Mouse (Mus musculus): ENCODE data around the gene Olfr1097. TPM values are rescaled to one million over a fixed set of nuclear protein-coding genes. Genes with fewer than 3 reads are reported as not detected.

Olfr1097 gene
- not detected in 2 replicates for polyA plus RNA-seq (2014; fragmentation: Nextera tagmentation; extraction: Ambion mirVana)

GRCm38 (mm10) chr2:86892116-86892515, at the start of gene Olfr1097:
Gene Olfr1097, minus strand, starts transcription at chr2:86892216.
- no peak for ATAC-seq (ENCODE audit: low FRiP score, low TSS enrichment)
- Histone ChIP-seq H3K4me3 (replicated peaks; ENCODE audit: low read depth, low read length) (no peak within 1 kb of the TSS), H3K9ac (replicated peaks; ENCODE audit: low read length) (no peak within 1 kb of the TSS), H3K27me3 (ENCODE audit: control insufficient read depth, insufficient read depth, low read length) (no peaks in the 10 kb centered on the region), H3K9me3 (ENCODE audit: control insufficient read depth, low read length) (no peaks in the 10 kb centered on the region), H3K27ac (replicated peaks; ENCODE audit: low read depth, low read length) (no peak within 1 kb of the TSS), H3K4me1 (ENCODE audit: control insufficient read depth, insufficient read depth, low read length) (no peaks in the 10 kb centered on the region), H3K36me3 (ENCODE audit: control insufficient read depth, insufficient read depth, low read length) (no peaks in the 10 kb centered on the region), H3K4me2 (ENCODE audit: low read length) (no peak within 1 kb of the TSS)
- 97% methylated on average over 1 of the region's 1 CpGs for WGBS
- no peak for DNase-seq

- Histone ChIP-seq H3K4me1 (ENCODE audit: control insufficient read depth, insufficient read depth, low read length) (no peaks in the 10 kb centered on the region), H3K27me3 (ENCODE audit: control insufficient read depth, insufficient read depth, low read length) (no peaks in the 10 kb centered on the region), H3K9ac (replicated peaks; ENCODE audit: low read length) (no peak overlapping the region), H3K27ac (replicated peaks; ENCODE audit: low read depth, low read length) (no peak overlapping the region), H3K4me2 (ENCODE audit: low read length) (no peak overlapping the region), H3K36me3 (ENCODE audit: control insufficient read depth, insufficient read depth, low read length) (no peaks in the 10 kb centered on the region), H3K4me3 (replicated peaks; ENCODE audit: low read depth, low read length) (no peak overlapping the region), H3K9me3 (ENCODE audit: control insufficient read depth, low read length) (no peaks in the 10 kb centered on the region)
- DNase-seq = no peak
- ATAC-seq (ENCODE audit: low FRiP score, low TSS enrichment) = no peak
Observed at GRCm38 (mm10) chr2:86926557-86926956, 34.5 kb upstream of the Olfr1097 start.

- no peaks in the 10 kb centered on the region for H3K4me1 ChIP-seq (ENCODE audit: control insufficient read depth, insufficient read depth, low read length)
- no peak for ATAC-seq (ENCODE audit: low FRiP score, low TSS enrichment)
- DNase-seq = no peak
- H3K9me3 ChIP-seq (ENCODE audit: control insufficient read depth, low read length) = no peaks in the 10 kb centered on the region
- no peak within 1 kb of the TSS for H3K4me3 ChIP-seq (replicated peaks; ENCODE audit: low read depth, low read length)
- H3K4me2 ChIP-seq (ENCODE audit: low read length) = no peak within 1 kb of the TSS
- no peak within 1 kb of the TSS for H3K27ac ChIP-seq (replicated peaks; ENCODE audit: low read depth, low read length)
- H3K9ac ChIP-seq (replicated peaks; ENCODE audit: low read length) = no peak within 1 kb of the TSS
- H3K27me3 ChIP-seq (ENCODE audit: control insufficient read depth, insufficient read depth, low read length) = no peaks in the 10 kb centered on the region
- no peaks in the 10 kb centered on the region for H3K36me3 ChIP-seq (ENCODE audit: control insufficient read depth, insufficient read depth, low read length)
- 94% methylated on average over 1 of the region's 1 CpGs for WGBS
Observed at GRCm38 (mm10) chr2:86924445-86924844, 32.4 kb upstream of the Olfr1097 start, which contains the start of gene Olfr1098. Gene Olfr1098, minus strand, starts transcription at chr2:86924545.

GRCm38 (mm10) chr2:86905647-86906046, 13.6 kb upstream of the Olfr1097 start:
- Histone ChIP-seq H3K9ac (replicated peaks; ENCODE audit: low read length) (no peak overlapping the region), H3K4me1 (ENCODE audit: control insufficient read depth, insufficient read depth, low read length) (no peaks in the 10 kb centered on the region), H3K4me3 (replicated peaks; ENCODE audit: low read depth, low read length) (no peak overlapping the region), H3K36me3 (ENCODE audit: control insufficient read depth, insufficient read depth, low read length) (no peaks in the 10 kb centered on the region), H3K27me3 (ENCODE audit: control insufficient read depth, insufficient read depth, low read length) (no peaks in the 10 kb centered on the region), H3K4me2 (ENCODE audit: low read length) (no peak overlapping the region), H3K9me3 (ENCODE audit: control insufficient read depth, low read length) (no peaks in the 10 kb centered on the region), H3K27ac (replicated peaks; ENCODE audit: low read depth, low read length) (no peak overlapping the region)
- WGBS = 91% methylated on average over 2 of the region's 2 CpGs
- no peak for DNase-seq
- ATAC-seq (ENCODE audit: low FRiP score, low TSS enrichment) = no peak

- no peak for ATAC-seq (ENCODE audit: low FRiP score, low TSS enrichment)
- 69% methylated on average over 1 of the region's 1 CpGs for WGBS
- no peak for DNase-seq
- no peaks in the 10 kb centered on the region for H3K36me3 ChIP-seq (ENCODE audit: control insufficient read depth, insufficient read depth, low read length)
- no peak within 1 kb of the TSS for H3K9ac ChIP-seq (replicated peaks; ENCODE audit: low read length)
- no peak within 1 kb of the TSS for H3K4me2 ChIP-seq (ENCODE audit: low read length)
- H3K27ac ChIP-seq (replicated peaks; ENCODE audit: low read depth, low read length) = no peak within 1 kb of the TSS
- no peaks in the 10 kb centered on the region for H3K9me3 ChIP-seq (ENCODE audit: control insufficient read depth, low read length)
- H3K4me1 ChIP-seq (ENCODE audit: control insufficient read depth, insufficient read depth, low read length) = no peaks in the 10 kb centered on the region
- no peaks in the 10 kb centered on the region for H3K27me3 ChIP-seq (ENCODE audit: control insufficient read depth, insufficient read depth, low read length)
- H3K4me3 ChIP-seq (replicated peaks; ENCODE audit: low read depth, low read length) = no peak within 1 kb of the TSS
Observed at GRCm38 (mm10) chr2:86874702-86875101, 17.3 kb downstream of the Olfr1097 start, which contains the start of gene Gm13723. Gene Gm13723, minus strand, starts transcription at chr2:86874802.

- Histone ChIP-seq H3K27me3 (ENCODE audit: control insufficient read depth, insufficient read depth, low read length) (no peaks in the 10 kb centered on the region), H3K36me3 (ENCODE audit: control insufficient read depth, insufficient read depth, low read length) (no peaks in the 10 kb centered on the region), H3K4me2 (ENCODE audit: low read length) (no peak within 1 kb of the TSS), H3K27ac (replicated peaks; ENCODE audit: low read depth, low read length) (no peak within 1 kb of the TSS), H3K9ac (replicated peaks; ENCODE audit: low read length) (no peak within 1 kb of the TSS), H3K9me3 (ENCODE audit: control insufficient read depth, low read length) (no peaks in the 10 kb centered on the region), H3K4me3 (replicated peaks; ENCODE audit: low read depth, low read length) (no peak within 1 kb of the TSS), H3K4me1 (ENCODE audit: control insufficient read depth, insufficient read depth, low read length) (no peaks in the 10 kb centered on the region)
- 95% methylated on average over 3 of the region's 3 CpGs for WGBS
- ATAC-seq (ENCODE audit: low FRiP score, low TSS enrichment) (no peak), DNase-seq (no peak)
Observed at GRCm38 (mm10) chr2:86851596-86851995, 40.4 kb downstream of the Olfr1097 start, which contains the start of gene Olfr1095. Gene Olfr1095, minus strand, starts transcription at chr2:86851696.

Other genes with a start within 250 kb of the Olfr1097 start
- not detected in 2 replicates for gene Olfr1085, start 230.2 kb downstream of the Olfr1097 start, polyA plus RNA-seq (2014; fragmentation: Nextera tagmentation; extraction: Ambion mirVana)
- gene Olfr1086, start 212.1 kb downstream of the Olfr1097 start, polyA plus RNA-seq (2014; fragmentation: Nextera tagmentation; extraction: Ambion mirVana) = not detected in 2 replicates
- gene Olfr1087, start 193.8 kb downstream of the Olfr1097 start, polyA plus RNA-seq (2014; fragmentation: Nextera tagmentation; extraction: Ambion mirVana) = not detected in 2 replicates
- gene Olfr1089, start 158.5 kb downstream of the Olfr1097 start, polyA plus RNA-seq (2014; fragmentation: Nextera tagmentation; extraction: Ambion mirVana) = not detected in 2 replicates
- not detected in 2 replicates for gene Olfr1090, start 133.2 kb downstream of the Olfr1097 start, polyA plus RNA-seq (2014; fragmentation: Nextera tagmentation; extraction: Ambion mirVana)
- gene Olfr1093, start 109.7 kb downstream of the Olfr1097 start, polyA plus RNA-seq (2014; fragmentation: Nextera tagmentation; extraction: Ambion mirVana) = not detected in 2 replicates
- gene Olfr141, start 82.2 kb downstream of the Olfr1097 start, polyA plus RNA-seq (2014; fragmentation: Nextera tagmentation; extraction: Ambion mirVana) = not detected in 2 replicates
- gene Olfr1094, start 67.6 kb downstream of the Olfr1097 start, polyA plus RNA-seq (2014; fragmentation: Nextera tagmentation; extraction: Ambion mirVana) = not detected in 2 replicates
- not detected in 2 replicates for gene Olfr1095, start 40.5 kb downstream of the Olfr1097 start, polyA plus RNA-seq (2014; fragmentation: Nextera tagmentation; extraction: Ambion mirVana)
- not detected in 2 replicates for gene Gm13723, start 17.4 kb downstream of the Olfr1097 start, polyA plus RNA-seq (2014; fragmentation: Nextera tagmentation; extraction: Ambion mirVana)
- gene Olfr1098, start 32.3 kb upstream of the Olfr1097 start, polyA plus RNA-seq (2014; fragmentation: Nextera tagmentation; extraction: Ambion mirVana) = not detected in 2 replicates
- gene Olfr1099, start 68.5 kb upstream of the Olfr1097 start, polyA plus RNA-seq (2014; fragmentation: Nextera tagmentation; extraction: Ambion mirVana) = not detected in 2 replicates
- gene Olfr1100, start 87.7 kb upstream of the Olfr1097 start, polyA plus RNA-seq (2014; fragmentation: Nextera tagmentation; extraction: Ambion mirVana) = not detected in 2 replicates
- gene Olfr1101, start 99.0 kb upstream of the Olfr1097 start, polyA plus RNA-seq (2014; fragmentation: Nextera tagmentation; extraction: Ambion mirVana) = not detected in 2 replicates
- not detected in 2 replicates for gene Olfr1102, start 106.2 kb upstream of the Olfr1097 start, polyA plus RNA-seq (2014; fragmentation: Nextera tagmentation; extraction: Ambion mirVana)
- gene Olfr1104, start 134.9 kb upstream of the Olfr1097 start, polyA plus RNA-seq (2014; fragmentation: Nextera tagmentation; extraction: Ambion mirVana) = not detected in 2 replicates
- gene Olfr1105, start 144.3 kb upstream of the Olfr1097 start, polyA plus RNA-seq (2014; fragmentation: Nextera tagmentation; extraction: Ambion mirVana) = not detected in 2 replicates
- gene Olfr1106, start 160.1 kb upstream of the Olfr1097 start, polyA plus RNA-seq (2014; fragmentation: Nextera tagmentation; extraction: Ambion mirVana) = not detected in 2 replicates
- gene Olfr1107, start 183.6 kb upstream of the Olfr1097 start, polyA plus RNA-seq (2014; fragmentation: Nextera tagmentation; extraction: Ambion mirVana) = not detected in 2 replicates
- gene Olfr1109, start 203.8 kb upstream of the Olfr1097 start, polyA plus RNA-seq (2014; fragmentation: Nextera tagmentation; extraction: Ambion mirVana) = not detected in 2 replicates
- not detected in 2 replicates for gene Olfr259, start 222.4 kb upstream of the Olfr1097 start, polyA plus RNA-seq (2014; fragmentation: Nextera tagmentation; extraction: Ambion mirVana)
- not detected in 2 replicates for gene Olfr1110, start 248.1 kb upstream of the Olfr1097 start, polyA plus RNA-seq (2014; fragmentation: Nextera tagmentation; extraction: Ambion mirVana)

All from midbrain, embryonic 14.5 days (tissue).